Mouse (Mus musculus) forebrain, embryonic 13.5 days (tissue): ENCODE measurements at regions not wholly inside any gene's neighbourhood (a gene's known extent, or its start where the extent isn't known, plus 50 kb on each side); places are given as distances from the start of the nearest gene placed in this dataset.
A peak's percentile ranks its signal among the peaks of the same experiment; 100 is the strongest.

Source experiments
- ATAC-seq: fragments of 200-750 bp; cut with Nextera tagmentation; 2 replicates; pipeline ENCODE4 v1.8.0; 2017
- H3K27ac ChIP-seq: fragments of 300-500 bp; sonication (generic); 2 replicates; pipeline ENCODE4 v1.5.1; 2015; ENCODE audit warnings: inconsistent platforms, mild to moderate bottlenecking, moderate library complexity
- H3K27me3 ChIP-seq: fragments of 300-500 bp; sonication (generic); 2 replicates; pipeline ENCODE4 v1.6.1; 2015; ENCODE audit warnings: mild to moderate bottlenecking, inconsistent platforms
- H3K36me3 ChIP-seq: fragments of 300-500 bp; sonication (generic); 2 replicates; pipeline ENCODE4 v1.6.1; 2015; ENCODE audit warnings: mild to moderate bottlenecking, inconsistent platforms; ENCODE audit not compliant: poor library complexity, severe bottlenecking
- H3K4me1 ChIP-seq: fragments of 300-500 bp; sonication (generic); 2 replicates; pipeline ENCODE4 v1.6.1; 2015; ENCODE audit warnings: inconsistent platforms
- H3K4me2 ChIP-seq: fragments of 300-500 bp; sonication (generic); 2 replicates; pipeline ENCODE4 v1.6.1; 2015; ENCODE audit warnings: inconsistent platforms, mild to moderate bottlenecking, moderate library complexity
- H3K4me3 ChIP-seq: fragments of 300-500 bp; sonication (generic); 2 replicates; pipeline ENCODE4 v1.5.1; 2015; ENCODE audit warnings: mild to moderate bottlenecking, inconsistent platforms
- H3K9ac ChIP-seq: fragments of 300-500 bp; sonication (generic); 2 replicates; pipeline ENCODE4 v1.6.1; 2015; ENCODE audit warnings: mild to moderate bottlenecking, inconsistent platforms
- H3K9me3 ChIP-seq: fragments of 300-500 bp; sonication (generic); replicated peaks from 2 replicates; pipeline ENCODE4 v1.6.1; 2016; ENCODE audit warnings: inconsistent platforms
- WGBS: fragments of 180-500 bp; shearing (Covaris S2); methylation state at CpG from one replicate; pipeline ENCODE4 v1.1.7; 2015; 5-methylcytosine and 5-hydroxymethylcytosine counted together

DNA sequence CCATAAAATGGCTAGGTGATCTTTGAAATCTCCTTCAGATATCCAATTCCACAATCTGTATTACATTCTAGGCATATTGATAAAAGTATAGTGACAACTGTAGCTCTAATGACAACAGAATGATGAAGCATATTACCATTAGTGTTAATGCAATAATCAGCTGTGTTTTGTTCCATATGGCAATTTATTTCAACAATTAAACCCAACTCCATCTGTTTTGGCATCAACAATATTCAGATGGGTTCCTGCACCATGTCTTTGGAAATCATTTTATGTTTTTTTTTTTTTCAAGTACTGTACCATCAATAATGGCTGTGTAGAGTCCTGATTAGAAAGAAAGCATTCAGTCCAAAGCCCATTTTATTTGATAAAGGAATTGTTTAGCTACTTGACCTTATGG is 498.5 kb upstream of the Tmpo start:
- Histone ChIP-seq H3K4me3 (no peak overlapping the region), H3K4me1 (0 out of 2 replicates have a peak, but pooled peaks cover 3% of the 10 kb centered on the region), H3K36me3 (no peaks in the 10 kb centered on the region), H3K27me3 (no peaks in the 10 kb centered on the region), H3K27ac (no peak overlapping the region), H3K9me3 (no peaks in the 10 kb centered on the region), H3K9ac (no peak overlapping the region), H3K4me2 (no peak overlapping the region)
- ATAC-seq, result no peak

DNA sequence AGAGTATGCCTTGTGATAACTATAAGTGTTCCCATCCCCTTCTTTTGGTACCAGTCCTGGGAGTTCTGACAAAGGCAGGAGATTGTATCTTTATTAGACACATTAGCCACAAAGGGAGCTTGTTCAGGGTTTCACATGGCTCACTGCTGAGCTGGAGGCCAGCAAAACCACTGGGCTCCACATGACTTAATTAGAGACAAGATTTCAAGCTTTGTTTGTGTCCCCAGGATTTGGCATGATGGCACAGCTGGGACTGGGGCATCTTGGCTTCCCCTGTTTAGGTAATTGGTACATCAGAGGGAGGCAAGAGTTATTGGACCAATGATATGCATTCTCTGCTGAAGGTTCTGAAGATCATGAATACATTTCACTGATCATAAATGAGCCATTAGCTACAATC is 456.8 kb upstream of the Tmpo start:
- Histone ChIP-seq H3K4me3 (no peak overlapping the region), H3K9ac (no peak overlapping the region), H3K27me3 (no peaks in the 10 kb centered on the region), H3K9me3 (no peaks in the 10 kb centered on the region), H3K4me1 (0 out of 2 replicates have a peak, but pooled peaks cover 5% of the 10 kb centered on the region), H3K27ac (no peak overlapping the region), H3K36me3 (no peaks in the 10 kb centered on the region), H3K4me2 (no peak overlapping the region)
- no peak for ATAC-seq

DNA sequence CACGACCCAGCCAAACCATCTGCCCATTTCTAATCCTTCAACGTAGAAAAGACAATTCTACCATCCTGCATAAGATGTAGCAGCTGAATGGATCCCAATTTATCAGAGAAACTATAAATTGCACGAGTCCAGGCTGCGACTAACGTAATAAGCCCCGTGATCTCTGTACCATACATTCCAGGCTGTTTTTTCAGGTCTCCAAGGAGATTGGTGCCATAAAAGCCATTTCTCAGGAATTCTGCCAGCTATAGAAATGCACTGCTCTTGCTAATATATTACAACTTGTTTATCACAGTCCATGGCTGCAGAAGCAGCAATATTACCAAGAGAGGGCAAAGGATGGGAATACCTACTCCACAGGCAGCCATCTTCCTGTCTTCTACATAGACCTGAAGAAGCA is 447.6 kb upstream of the Tmpo start:
- no peak for ATAC-seq
- no peaks in the 10 kb centered on the region for H3K9me3 ChIP-seq
- H3K27ac ChIP-seq, result no peak overlapping the region
- 47% methylated on average over 6 of the region's 6 CpGs for whole genome bisulfite sequencing
- H3K36me3 ChIP-seq, result no peaks in the 10 kb centered on the region
- H3K4me3 ChIP-seq, result no peak overlapping the region
- peaks cover 8% of the 10 kb centered on the region for H3K4me1 ChIP-seq
- no peak overlapping the region for H3K9ac ChIP-seq
- H3K4me2 ChIP-seq, result no peak overlapping the region
- H3K27me3 ChIP-seq, result no peaks in the 10 kb centered on the region

DNA sequence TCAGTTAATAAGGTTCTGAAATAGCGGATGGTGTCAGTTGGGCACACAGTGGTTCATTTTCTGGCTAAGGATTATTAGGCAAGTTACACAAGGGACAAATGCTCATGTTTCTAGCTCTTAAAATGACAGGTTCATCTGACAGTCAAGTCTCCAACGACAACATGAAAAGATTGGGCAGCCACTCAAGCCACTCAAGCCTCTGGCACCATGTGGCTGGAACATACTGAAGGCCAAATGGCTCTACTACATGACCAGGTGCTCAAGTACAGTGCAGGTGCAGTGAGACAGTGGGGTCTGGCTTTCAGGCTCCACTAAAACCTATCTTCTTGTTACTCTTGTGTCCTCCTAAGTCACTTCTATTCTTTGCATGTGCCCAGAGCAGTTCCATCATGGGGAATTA is 441.2 kb upstream of the Tmpo start:
- H3K27ac ChIP-seq, result no peak overlapping the region
- H3K27me3 ChIP-seq, result no peaks in the 10 kb centered on the region
- no peaks in the 10 kb centered on the region for H3K9me3 ChIP-seq
- no peak for ATAC-seq
- no peak overlapping the region for H3K4me3 ChIP-seq
- H3K9ac ChIP-seq, result no peak overlapping the region
- 88% methylated on average over 2 of the region's 2 CpGs for WGBS
- H3K4me1 ChIP-seq, result no peaks in the 10 kb centered on the region
- H3K4me2 ChIP-seq, result no peak overlapping the region
- H3K36me3 ChIP-seq, result no peaks in the 10 kb centered on the region

DNA sequence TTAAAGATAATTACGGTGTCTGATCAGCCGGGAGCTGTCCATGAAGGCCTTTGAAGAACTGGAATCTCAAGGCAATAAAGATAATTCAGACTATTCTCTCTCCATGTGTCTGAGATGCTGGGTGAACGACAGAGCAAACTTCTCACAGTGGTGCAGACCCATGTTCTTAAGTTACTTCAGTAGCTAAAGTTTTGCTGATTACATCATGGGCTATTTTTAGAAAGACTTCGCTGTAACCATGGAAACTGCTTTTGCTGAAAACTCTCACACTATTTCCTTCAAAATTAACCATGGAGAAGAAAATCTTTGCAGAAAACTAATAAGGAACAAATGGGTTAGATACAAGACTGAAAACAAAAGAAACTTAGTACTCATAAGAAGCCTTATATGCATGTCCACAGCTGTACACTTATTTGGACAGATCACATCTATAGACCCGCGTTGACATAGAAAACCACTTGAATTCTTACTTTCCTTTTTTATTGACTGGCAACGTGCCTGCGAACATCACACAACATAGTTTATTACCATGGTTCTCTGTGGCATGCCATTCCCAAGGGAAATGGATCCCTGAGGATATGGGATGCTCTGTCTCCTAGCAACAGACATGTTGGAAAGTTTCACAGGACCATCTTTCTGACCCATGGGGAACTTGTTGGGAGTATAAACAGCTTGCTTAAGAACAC is 432.8 kb upstream of the Tmpo start:
- Histone ChIP-seq H3K27me3 (no peaks in the 10 kb centered on the region), H3K9me3 (no peaks in the 10 kb centered on the region), H3K36me3 (no peaks in the 10 kb centered on the region), H3K4me1 (peaks cover 34% of the 10 kb centered on the region), H3K27ac (no peak overlapping the region), H3K4me2 (no peak overlapping the region), H3K9ac (no peak overlapping the region), H3K4me3 (no peak overlapping the region)
- no peak for ATAC-seq
- 65% methylated on average over 8 of the region's 8 CpGs for WGBS

DNA sequence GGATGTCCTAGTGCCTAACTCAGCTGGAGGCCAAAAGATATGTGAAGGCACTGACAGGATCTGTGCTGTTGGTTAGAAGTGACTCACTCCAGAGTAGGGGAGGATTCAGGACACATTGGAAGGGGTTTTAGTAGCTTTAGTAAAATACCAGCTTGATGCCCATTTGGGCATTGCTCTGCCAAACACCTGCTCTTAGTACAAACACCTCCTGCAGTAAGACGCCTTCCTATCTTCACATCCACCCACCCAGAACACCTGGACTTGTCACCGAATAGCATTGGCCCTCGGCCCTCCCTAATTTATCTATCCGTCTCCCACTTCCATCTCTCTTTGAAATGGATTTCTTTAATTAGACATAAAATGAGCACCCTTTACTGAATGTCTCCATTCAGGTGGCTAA is 430.9 kb upstream of the Tmpo start:
- no peak overlapping the region for H3K4me3 ChIP-seq
- H3K27ac ChIP-seq, result no peak overlapping the region
- H3K36me3 ChIP-seq, result no peaks in the 10 kb centered on the region
- H3K27me3 ChIP-seq, result no peaks in the 10 kb centered on the region
- WGBS, result 86% methylated on average over 4 of the region's 4 CpGs
- H3K4me2 ChIP-seq, result no peak overlapping the region
- no peaks in the 10 kb centered on the region for H3K9me3 ChIP-seq
- H3K9ac ChIP-seq, result no peak overlapping the region
- ATAC-seq, result no peak
- H3K4me1 ChIP-seq, result peaks cover 32% of the 10 kb centered on the region

DNA sequence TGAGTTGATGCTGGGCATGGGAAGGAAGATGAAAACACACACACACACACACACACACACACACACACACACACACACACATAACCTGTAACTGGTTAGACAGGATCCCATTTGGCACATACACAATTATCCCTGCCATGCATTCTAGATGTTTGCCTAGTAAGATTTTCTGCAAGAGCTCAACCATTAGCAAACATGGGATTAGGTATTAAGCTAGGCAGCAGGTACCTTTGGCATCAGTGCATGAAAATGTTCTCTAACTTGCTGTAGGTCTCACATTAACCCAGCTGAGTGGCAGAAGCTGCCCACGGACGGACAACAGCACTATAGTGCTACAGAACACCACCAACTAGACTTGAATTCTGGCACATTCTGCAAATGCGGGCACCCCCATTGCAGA is 413.8 kb upstream of the Tmpo start:
- Histone ChIP-seq H3K36me3 (no peaks in the 10 kb centered on the region), H3K4me3 (no peak overlapping the region), H3K9ac (no peak overlapping the region), H3K4me2 (no peak overlapping the region), H3K27ac (no peak overlapping the region), H3K9me3 (no peaks in the 10 kb centered on the region), H3K4me1 (peaks cover 8% of the 10 kb centered on the region; the same call in 1 of the 2 replicates), H3K27me3 (no peaks in the 10 kb centered on the region)
- 96% methylated on average over 3 of the region's 3 CpGs for WGBS
- no peak for ATAC-seq

DNA sequence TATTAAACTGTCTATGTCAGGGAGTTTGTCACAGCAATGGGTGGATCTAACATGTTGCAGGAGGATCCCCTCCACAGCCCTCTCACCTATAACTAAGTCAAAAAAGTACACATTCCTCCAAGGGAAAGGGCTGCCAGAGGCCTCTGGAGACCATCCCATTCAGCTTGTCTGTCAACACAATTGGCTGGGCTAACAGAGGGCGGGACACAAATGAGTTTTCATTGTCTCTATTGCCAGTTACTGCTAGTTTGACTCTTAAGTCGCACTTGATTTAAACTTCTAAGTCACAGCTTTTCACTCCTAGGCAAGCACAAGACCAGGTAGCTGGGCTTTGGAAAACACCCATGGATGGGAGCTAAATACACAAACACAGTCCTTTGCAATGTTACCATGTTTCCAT is 412.3 kb upstream of the Tmpo start:
- Histone ChIP-seq H3K27me3 (no peaks in the 10 kb centered on the region), H3K4me1 (peaks cover 8% of the 10 kb centered on the region; the same call in 1 of the 2 replicates), H3K27ac (no peak overlapping the region), H3K36me3 (no peaks in the 10 kb centered on the region), H3K9ac (no peak overlapping the region), H3K4me3 (no peak overlapping the region), H3K4me2 (no peak overlapping the region), H3K9me3 (no peaks in the 10 kb centered on the region)
- no peak for ATAC-seq
- 83% methylated on average over 2 of the region's 2 CpGs for WGBS

DNA sequence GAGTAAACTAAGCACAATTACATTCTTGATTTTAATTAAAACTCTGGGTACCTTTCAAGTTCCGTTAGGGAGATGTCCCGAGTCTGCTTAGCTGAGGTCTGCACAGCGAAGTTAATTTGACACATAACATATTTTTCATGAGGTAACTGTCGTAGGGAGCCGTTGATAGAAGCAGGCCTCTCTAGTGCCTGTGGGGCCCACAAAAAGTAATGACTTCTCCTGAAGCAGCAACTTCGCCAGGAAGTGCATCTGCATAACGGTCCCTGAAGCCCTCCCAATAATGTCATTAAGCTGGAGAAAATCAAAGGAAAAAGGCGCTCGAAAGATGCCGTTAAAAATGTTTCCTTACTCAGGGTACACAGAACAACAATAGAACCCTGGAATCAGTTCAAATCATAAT is 410.7 kb upstream of the Tmpo start:
- H3K27ac ChIP-seq, result no peak overlapping the region
- WGBS, result 60% methylated on average over 10 of the region's 10 CpGs
- no peaks in the 10 kb centered on the region for H3K27me3 ChIP-seq
- no peak for ATAC-seq
- H3K9me3 ChIP-seq, result no peaks in the 10 kb centered on the region
- H3K4me1 ChIP-seq, result peaks cover 8% of the 10 kb centered on the region; the same call in 1 of the 2 replicates
- no peak overlapping the region for H3K4me2 ChIP-seq
- no peak overlapping the region for H3K4me3 ChIP-seq
- no peak overlapping the region for H3K9ac ChIP-seq
- no peaks in the 10 kb centered on the region for H3K36me3 ChIP-seq

DNA sequence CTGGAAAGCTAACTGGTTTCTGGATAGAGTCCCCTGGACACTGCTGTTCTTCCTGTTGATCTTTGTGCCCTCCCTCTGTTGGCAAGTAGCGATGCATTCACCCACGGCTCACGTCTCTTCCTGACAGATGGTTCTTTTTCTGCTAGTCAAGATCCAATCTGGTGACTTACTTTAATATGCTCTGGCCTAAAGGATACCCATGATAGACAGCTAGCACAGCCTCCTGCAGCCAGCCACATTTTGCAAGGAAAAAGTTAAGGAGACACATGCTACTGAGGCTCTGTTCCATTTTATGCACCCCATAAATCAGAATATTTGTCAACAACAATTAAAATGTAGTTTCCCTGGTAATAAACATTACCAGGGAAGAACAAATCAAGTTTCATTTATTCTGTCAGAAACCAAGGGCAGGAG is 410.3 kb upstream of the Tmpo start:
- WGBS, result 39% methylated on average over 3 of the region's 3 CpGs
- no peak overlapping the region for H3K27ac ChIP-seq

DNA sequence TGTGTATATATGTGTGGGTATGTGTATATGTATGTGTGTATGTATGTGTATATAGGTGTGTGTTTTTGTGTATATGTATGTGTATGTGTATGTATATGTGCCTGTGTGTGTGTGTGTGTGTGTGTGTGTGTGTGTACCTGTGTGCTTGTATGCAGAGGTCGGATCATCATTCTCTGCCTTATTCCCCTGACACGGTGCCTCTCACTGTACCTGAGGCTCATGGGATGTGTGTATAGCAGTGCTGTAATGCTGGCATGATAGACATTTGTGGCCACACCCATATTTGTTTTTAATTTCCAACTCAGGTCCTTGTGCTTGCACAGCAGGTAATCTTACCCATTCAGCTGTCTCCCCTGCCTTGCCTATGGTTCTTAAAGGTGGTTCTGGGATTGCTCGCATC is 402.1 kb upstream of the Tmpo start:
- no peaks in the 10 kb centered on the region for H3K27me3 ChIP-seq
- no peaks in the 10 kb centered on the region for H3K9me3 ChIP-seq
- H3K36me3 ChIP-seq, result no peaks in the 10 kb centered on the region
- no peak overlapping the region for H3K4me2 ChIP-seq
- H3K9ac ChIP-seq, result no peak overlapping the region
- 92% methylated on average over 3 of the region's 3 CpGs for WGBS
- H3K4me3 ChIP-seq, result no peak overlapping the region
- no peak overlapping the region for H3K27ac ChIP-seq
- H3K4me1 ChIP-seq, result no peaks in the 10 kb centered on the region
- ATAC-seq, result no peak

More for the DNA sequence above, 410.3 kb upstream of the Tmpo start:
- Histone ChIP-seq H3K4me2 (no peak overlapping the region), H3K4me3 (no peak overlapping the region), H3K36me3 (no peaks in the 10 kb centered on the region), H3K9ac (no peak overlapping the region), H3K27me3 (no peaks in the 10 kb centered on the region), H3K4me1 (peaks cover 8% of the 10 kb centered on the region; the same call in 1 of the 2 replicates), H3K9me3 (no peaks in the 10 kb centered on the region)
- peak; percentile 51; the same call in 1 of the 2 replicates for ATAC-seq

DNA sequence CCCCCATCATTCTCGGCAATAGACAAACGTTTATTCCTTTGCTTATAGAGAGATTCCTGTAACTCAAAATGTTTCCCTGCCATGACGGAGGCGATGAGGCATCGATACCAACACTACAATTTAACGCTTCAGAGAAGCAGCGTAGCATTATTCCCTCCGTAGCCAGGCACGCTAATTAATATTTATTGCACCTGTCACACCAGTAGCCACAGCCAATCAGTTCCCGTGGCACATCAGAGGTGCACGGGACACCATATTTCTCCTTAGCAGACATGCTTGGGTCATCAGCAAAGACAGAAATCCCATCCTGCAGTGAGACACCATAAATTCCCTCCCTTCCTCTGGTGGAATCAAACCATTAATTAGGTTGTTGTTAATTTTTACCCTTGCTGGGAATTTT is 399.8 kb upstream of the Tmpo start:
- Histone ChIP-seq H3K9ac (no peak overlapping the region), H3K4me2 (no peak overlapping the region), H3K36me3 (no peaks in the 10 kb centered on the region), H3K4me3 (no peak overlapping the region), H3K27me3 (no peaks in the 10 kb centered on the region), H3K4me1 (no peaks in the 10 kb centered on the region), H3K9me3 (no peaks in the 10 kb centered on the region), H3K27ac (no peak overlapping the region)
- ATAC-seq, result no peak
- 63% methylated on average over 11 of the region's 11 CpGs for WGBS
